Mouse (Mus musculus) CH12.LX (cell line): Measurements from ENCODE around the gene Gm765.

ENCODE experiments used
- CHD2 ChIP-seq: IDR thresholded peaks from 2 replicates; pipeline ENCODE4 v1.6.1; 2011; ENCODE audit warnings: low read length, improper control_type of control experiment
- CTCF ChIP-seq, 2 experiments: IDR thresholded peaks in 1 of 2; conservative IDR thresholded peaks in 1 of 2; 2 replicates each; pipeline ENCODE4 v1.5.1; 2011 to 2012; ENCODE audit warnings: low read depth in 2 of 2, low read length in 2 of 2, improper control_type of control experiment in 1 of 2, inconsistent platforms in 1 of 2, mild to moderate bottlenecking in 1 of 2, moderate library complexity in 1 of 2
- NELFE ChIP-seq: IDR thresholded peaks from 2 replicates; pipeline ENCODE4 v1.6.1; 2011; ENCODE audit warnings: low read depth, low read length, improper control_type of control experiment
- NRF1 ChIP-seq: IDR thresholded peaks from 2 replicates; pipeline ENCODE4 v1.6.1; 2014; ENCODE audit warnings: low read depth, mild to moderate bottlenecking, inconsistent platforms, low read length, improper control_type of control experiment, moderate library complexity
- POLR2AphosphoS2 ChIP-seq: IDR thresholded peaks from 2 replicates; pipeline ENCODE4 v1.6.1; 2011; ENCODE audit warnings: low read depth, low read length, improper control_type of control experiment
- ZKSCAN1 ChIP-seq: IDR thresholded peaks from 2 replicates; pipeline ENCODE4 v1.6.1; 2012; ENCODE audit warnings: low read depth, inconsistent platforms, low read length, improper control_type of control experiment, borderline replicate concordance
- ZNF384 ChIP-seq: IDR thresholded peaks from 2 replicates; pipeline ENCODE4 v1.6.1; 2012; ENCODE audit warnings: low read depth, low read length, improper control_type of control experiment, inconsistent platforms

DNA sequence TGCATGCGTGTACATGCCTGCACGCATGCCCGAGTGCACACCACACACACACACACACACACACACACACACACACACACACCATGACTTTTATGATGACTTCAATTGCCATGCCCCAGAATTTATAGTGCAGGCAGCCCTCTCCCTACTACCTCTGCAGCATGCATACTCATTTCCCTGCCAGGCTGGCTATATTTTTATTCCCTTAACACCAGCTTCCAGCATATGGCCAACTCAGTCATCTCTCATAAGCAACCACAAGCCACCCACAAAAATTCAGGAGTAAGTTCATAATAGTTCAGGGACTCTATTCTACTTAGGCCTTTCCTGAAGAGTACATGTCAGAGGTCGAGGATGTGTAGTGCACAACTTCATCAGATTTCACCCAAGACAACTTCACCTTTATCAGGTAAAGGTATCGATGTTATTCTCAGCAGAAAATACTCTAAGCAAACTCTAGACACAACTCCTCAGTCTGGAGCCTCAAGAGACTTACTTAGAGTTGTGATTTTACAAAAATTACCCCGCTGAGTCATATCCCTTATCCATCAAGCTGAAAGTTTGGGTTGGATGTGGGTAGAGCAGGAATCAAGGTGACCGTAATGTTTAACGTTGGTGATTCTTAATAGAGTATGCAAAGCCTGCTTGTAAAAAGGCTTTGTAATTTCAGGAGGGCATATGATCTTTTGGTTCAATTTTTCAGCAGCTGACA is 101.8 kb downstream of the Gm765 start:
- TF ChIP-seq CHD2 = no peak
- TF ChIP-seq ZNF384 = no peak
- no peak for TF ChIP-seq ZKSCAN1
- no peak for TF ChIP-seq POLR2AphosphoS2
- TF ChIP-seq NELFE = no peak
- no peak for TF ChIP-seq NRF1
- TF ChIP-seq CTCF (conservative IDR thresholded peaks at IDR 0.05 in 1 of 2, IDR thresholded peaks at IDR 0.05 in 1 of 2; ENCODE audit: low read depth in 2 of 2, low read length in 2 of 2) = no peak
